Mouse (Mus musculus) heart, embryonic 12.5 days (tissue): ENCODE measurements at regions not wholly inside any gene's neighbourhood (a gene's known extent, or its start where the extent isn't known, plus 50 kb on each side); places are given as distances from the start of the nearest gene placed in this dataset.

Experiments
- ATAC-seq: fragments of 200-750 bp; cut with Nextera tagmentation; 2 replicates; pipeline ENCODE4 v1.8.0; 2017; ENCODE audit warnings: moderate TSS enrichment, moderate library complexity; ENCODE audit not compliant: insufficient number of reproducible peaks, low FRiP score
- H3K27ac ChIP-seq: fragments of 300-500 bp; sonication (generic); 2 replicates; pipeline ENCODE4 v1.5.1; 2016; ENCODE audit warnings: mild to moderate bottlenecking, moderate library complexity; ENCODE audit not compliant: poor library complexity, severe bottlenecking
- H3K27me3 ChIP-seq: fragments of 300-500 bp; sonication (generic); replicated peaks from 2 replicates; pipeline ENCODE4 v1.6.1; 2016; ENCODE audit warnings: mild to moderate bottlenecking, moderate library complexity
- H3K36me3 ChIP-seq: fragments of 300-500 bp; sonication (generic); 2 replicates; pipeline ENCODE4 v1.6.1; 2016; ENCODE audit warnings: mild to moderate bottlenecking, moderate library complexity
- H3K4me1 ChIP-seq: fragments of 300-500 bp; sonication (generic); replicated peaks from 2 replicates; pipeline ENCODE4 v1.6.1; 2016; ENCODE audit warnings: mild to moderate bottlenecking
- H3K4me2 ChIP-seq: fragments of 300-500 bp; sonication (generic); 2 replicates; pipeline ENCODE4 v1.6.1; 2016; ENCODE audit warnings: mild to moderate bottlenecking, moderate library complexity
- H3K4me3 ChIP-seq: fragments of 300-500 bp; sonication (generic); 2 replicates; pipeline ENCODE4 v1.5.1; 2016; ENCODE audit warnings: mild to moderate bottlenecking
- H3K9ac ChIP-seq: fragments of 300-500 bp; sonication (generic); 2 replicates; pipeline ENCODE4 v1.6.1; 2016; ENCODE audit warnings: mild to moderate bottlenecking, moderate library complexity
- H3K9me3 ChIP-seq: fragments of 300-500 bp; sonication (generic); replicated peaks from 2 replicates; pipeline ENCODE4 v1.6.1; 2016; ENCODE audit warnings: mild to moderate bottlenecking, moderate library complexity
- WGBS: fragments of 180-500 bp; shearing (Covaris S2); methylation state at CpG from one replicate; pipeline ENCODE4 v1.1.7; 2016; 5-methylcytosine and 5-hydroxymethylcytosine counted together

DNA sequence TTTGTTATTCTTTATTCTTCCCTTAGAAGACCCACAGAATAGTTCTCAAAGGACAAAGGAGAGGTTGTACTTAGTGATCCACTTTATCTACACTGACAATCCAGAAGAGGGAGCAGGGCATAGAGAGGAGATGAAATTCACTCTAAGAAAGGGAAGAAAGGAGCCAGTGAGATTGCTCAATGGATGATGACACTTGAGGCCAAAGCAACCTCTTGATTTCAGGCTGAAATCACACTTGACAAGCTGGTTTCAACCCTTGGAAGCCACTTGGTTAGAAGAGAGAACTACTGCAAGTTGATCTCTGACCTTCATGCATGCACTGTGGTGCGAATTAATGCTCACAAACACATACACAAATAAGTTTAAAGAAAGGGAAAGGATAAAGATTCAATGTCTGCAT lies 66.5 kb downstream of the Ccnl1 start:
- Histone ChIP-seq H3K27me3 (no peaks in the 10 kb centered on the region), H3K27ac (no peak overlapping the region), H3K9ac (no peak overlapping the region), H3K36me3 (no peaks in the 10 kb centered on the region), H3K4me3 (no peak overlapping the region), H3K4me2 (no peak overlapping the region), H3K4me1 (peaks cover 32% of the 10 kb centered on the region), H3K9me3 (0 out of 2 replicates have a peak, but pooled peaks cover 5% of the 10 kb centered on the region)
- WGBS: 79% methylated on average over 1 of the region's 1 CpGs
- ATAC-seq: no peak

DNA sequence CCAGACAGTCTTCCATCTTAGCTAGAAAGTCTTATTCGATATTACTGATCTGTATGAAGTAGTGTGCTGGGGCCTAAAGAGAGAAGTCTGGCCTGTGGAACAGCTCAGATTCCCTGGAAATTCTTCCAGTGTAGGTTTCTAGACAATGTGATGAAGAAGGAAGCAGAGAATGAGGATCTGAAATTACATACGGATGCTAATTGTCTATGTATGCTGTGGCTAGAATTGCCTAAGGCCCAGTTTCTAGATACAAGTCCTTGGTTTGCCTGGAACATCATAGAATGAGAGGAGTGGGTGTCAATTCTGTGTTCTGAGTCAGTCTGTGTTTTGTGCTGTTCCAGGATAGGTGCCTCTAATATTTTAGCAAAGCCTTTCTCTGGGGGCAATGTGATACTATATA lies 66.9 kb downstream of the Ccnl1 start:
- peaks cover 28% of the 10 kb centered on the region for H3K4me1 ChIP-seq
- H3K9me3 ChIP-seq: 0 out of 2 replicates have a peak, but pooled peaks cover 5% of the 10 kb centered on the region
- no peak overlapping the region for H3K4me3 ChIP-seq
- no peak for ATAC-seq
- H3K27ac ChIP-seq: no peak overlapping the region
- H3K27me3 ChIP-seq: no peaks in the 10 kb centered on the region
- H3K9ac ChIP-seq: no peak overlapping the region
- 78% methylated on average over 2 of the region's 2 CpGs for WGBS
- H3K4me2 ChIP-seq: no peak overlapping the region
- H3K36me3 ChIP-seq: no peaks in the 10 kb centered on the region

DNA sequence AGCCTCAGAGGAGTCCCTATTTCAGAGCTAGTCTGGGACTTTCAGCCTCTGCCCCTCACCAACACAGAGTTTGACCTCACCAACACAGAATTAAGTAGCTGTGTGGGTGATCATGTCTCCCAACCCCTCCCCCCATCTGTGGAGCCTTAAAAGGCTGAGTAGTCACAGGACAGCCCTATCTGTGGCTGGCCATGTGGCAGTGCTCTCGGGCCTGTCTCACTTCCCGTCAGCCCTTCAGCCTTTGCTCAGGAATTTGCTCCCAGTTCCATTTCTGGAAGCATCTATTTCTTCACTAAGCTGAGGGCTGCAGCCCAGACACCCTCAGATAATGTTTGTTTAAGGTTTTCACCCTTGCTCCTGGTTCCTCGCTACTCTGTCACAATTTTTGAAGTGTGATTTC lies 69.1 kb downstream of the Ccnl1 start:
- 12% methylated on average over 3 of the region's 3 CpGs for WGBS
- no peaks in the 10 kb centered on the region for H3K36me3 ChIP-seq
- peak; percentile 77 for ATAC-seq
- no peak overlapping the region for H3K4me2 ChIP-seq
- H3K4me1 ChIP-seq: peaks cover 20% of the 10 kb centered on the region
- H3K4me3 ChIP-seq: no peak overlapping the region
- 0 out of 2 replicates have a peak, but pooled peaks cover 5% of the 10 kb centered on the region for H3K9me3 ChIP-seq
- H3K9ac ChIP-seq: no peak overlapping the region
- H3K27ac ChIP-seq: peak overlapping the region; percentile 79
- H3K27me3 ChIP-seq: no peaks in the 10 kb centered on the region

DNA sequence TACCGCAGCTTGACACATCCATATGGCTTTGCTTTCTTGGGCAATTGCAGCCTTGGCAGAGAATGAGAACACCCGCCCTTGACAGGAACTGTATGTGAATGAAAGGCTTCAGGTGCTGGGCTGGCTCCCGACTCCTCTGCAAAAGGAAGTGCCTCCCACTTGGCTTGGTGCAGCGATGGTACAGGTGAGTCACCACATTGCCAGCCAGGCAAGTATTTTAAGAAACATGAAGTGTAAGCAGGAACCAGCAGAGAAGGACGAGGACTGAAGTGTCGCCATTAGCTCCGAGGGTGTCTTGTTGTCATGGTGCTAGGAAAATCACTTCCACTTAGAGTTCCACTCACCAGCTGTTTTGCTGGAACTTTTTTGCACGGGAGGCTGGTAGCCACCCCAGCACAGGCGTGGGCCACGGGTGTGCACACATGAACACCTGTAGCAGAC lies 73.5 kb downstream of the Ccnl1 start:
- no peak for ATAC-seq
- Histone ChIP-seq H3K9ac (no peak overlapping the region), H3K4me3 (no peak overlapping the region), H3K27me3 (no peaks in the 10 kb centered on the region), H3K9me3 (no peaks in the 10 kb centered on the region), H3K4me2 (no peak overlapping the region), H3K27ac (no peak overlapping the region), H3K4me1 (peaks cover 19% of the 10 kb centered on the region), H3K36me3 (no peaks in the 10 kb centered on the region)
- WGBS: 64% methylated on average over 10 of the region's 10 CpGs

DNA sequence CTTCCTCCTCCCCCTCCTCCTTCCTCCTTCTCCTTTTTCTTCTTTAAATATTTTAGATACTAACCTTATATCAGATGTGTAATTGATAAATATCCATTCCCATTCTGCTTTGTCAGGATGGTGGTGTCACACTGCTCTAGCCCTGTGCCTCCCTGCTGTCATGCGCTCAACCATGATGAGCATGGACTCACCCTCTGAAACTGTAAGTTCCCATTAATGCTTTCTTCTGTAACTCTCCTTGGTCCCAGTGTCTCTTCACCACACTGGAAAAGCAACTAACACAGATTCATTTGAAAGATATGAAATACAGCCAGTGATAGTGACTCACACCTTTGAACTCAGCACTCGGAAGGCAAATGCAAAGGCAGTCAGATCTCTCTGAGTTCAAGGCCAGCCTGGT lies 75.9 kb downstream of the Ccnl1 start:
- H3K27me3 ChIP-seq: no peaks in the 10 kb centered on the region
- no peak for ATAC-seq
- no peak overlapping the region for H3K4me2 ChIP-seq
- 92% methylated on average over 2 of the region's 2 CpGs for WGBS
- no peak overlapping the region for H3K4me3 ChIP-seq
- no peaks in the 10 kb centered on the region for H3K9me3 ChIP-seq
- H3K27ac ChIP-seq: no peak overlapping the region
- peaks cover 7% of the 10 kb centered on the region for H3K4me1 ChIP-seq
- no peaks in the 10 kb centered on the region for H3K36me3 ChIP-seq
- H3K9ac ChIP-seq: no peak overlapping the region
